Mouse (Mus musculus) T-helper 17 cell (primary cell): ENCODE measurements around the gene Fez1.

Experiments
- in situ Hi-C, 2 experiments: fragments of 300-600 bp; cut with MboI, MseI; formaldehyde crosslinking; loops; 1 replicate in 1 of 2; 2 replicates in 1 of 2; pipeline ENCODE4 v1.15.1; 2025; ENCODE audit warnings: high pct_unique_total_duplicates in 2 of 2

The Fez1 gene

GRCm38 (mm10) chr9:36890552-36890951 is 68.9 kb downstream of the Fez1 start:
- in situ Hi-C loops = loop anchor here in 1 of 2 experiments (25.0 kb wide), 1 partner anchor 428 kb away; no protein-coding TSS in a partner anchor

- in situ Hi-C loops = loop anchor here in 1 of 2 experiments (25.0 kb wide), 1 partner anchor 431 kb away; no protein-coding TSS in a partner anchor
Observed at GRCm38 (mm10) chr9:36893413-36893990, 71.8 kb downstream of the Fez1 start.

- in situ Hi-C loops = loop anchor here in 1 of 2 experiments (25.0 kb wide), 1 partner anchor 432 kb away; no protein-coding TSS in a partner anchor
Observed at GRCm38 (mm10) chr9:36894242-36894641, 72.6 kb downstream of the Fez1 start.

- in situ Hi-C loops = loop anchor here in 1 of 2 experiments (25.0 kb wide), 1 partner anchor 433 kb away; no protein-coding TSS in a partner anchor
Observed at GRCm38 (mm10) chr9:36895009-36895693, 73.5 kb downstream of the Fez1 start.

- in situ Hi-C loops = loop anchor here in 1 of 2 experiments (25.0 kb wide), 1 partner anchor 436 kb away; no protein-coding TSS in a partner anchor
Observed at GRCm38 (mm10) chr9:36898560-36898959, 76.9 kb downstream of the Fez1 start.

GRCm38 (mm10) chr9:36900464-36900863 is 78.8 kb downstream of the Fez1 start:
- in situ Hi-C loops = no loop called here

- in situ Hi-C loops = no loop called here
Observed at GRCm38 (mm10) chr9:36905452-36905851, 83.8 kb downstream of the Fez1 start.

- in situ Hi-C loops = no loop called here
Observed at GRCm38 (mm10) chr9:36916362-36916761, 94.7 kb downstream of the Fez1 start.

GRCm38 (mm10) chr9:36916915-36917314 is 95.3 kb downstream of the Fez1 start:
- in situ Hi-C loops = no loop called here

GRCm38 (mm10) chr9:36918582-36918981 is 96.9 kb downstream of the Fez1 start:
- in situ Hi-C loops = no loop called here

- in situ Hi-C loops = no loop called here
Observed at GRCm38 (mm10) chr9:36919472-36919871, 97.8 kb downstream of the Fez1 start.

GRCm38 (mm10) chr9:36921718-36922415 is 100.2 kb downstream of the Fez1 start:
- in situ Hi-C loops = no loop called here

GRCm38 (mm10) chr9:36923753-36924152 is 102.1 kb downstream of the Fez1 start:
- in situ Hi-C loops = no loop called here
